Mouse (Mus musculus): ENCODE results near the gene B2m. TPM values are rescaled to one million over a fixed set of nuclear protein-coding genes. Genes with fewer than 3 reads are reported as not detected.

Gene B2m
- polyA plus RNA-seq, 1 experiment from 2014 or later: 475 TPM

- Histone ChIP-seq H3K4me1 (replicated peaks; ENCODE audit: control insufficient read depth, insufficient read depth) (no peaks in the 10 kb centered on the region), H3K9me3 (ENCODE audit: control insufficient read depth, low read length) (no peaks in the 10 kb centered on the region), H3K36me3 (ENCODE audit: control insufficient read depth, insufficient read depth, low read length) (no peaks in the 10 kb centered on the region), H3K27ac (replicated peaks) (no peak overlapping the region), H3K4me3 (ENCODE audit: low read depth, low read length) (no peak overlapping the region), H3K9ac (ENCODE audit: low read length) (no peak overlapping the region), H3K27me3 (ENCODE audit: control insufficient read depth, insufficient read depth, low read length) (no peaks in the 10 kb centered on the region), H3K4me2 (replicated peaks; ENCODE audit: low read depth) (no peak overlapping the region)
- DNase-seq (ENCODE audit: low spot score) (no peak), ATAC-seq (ENCODE audit: low FRiP score, low TSS enrichment) (no peak)
- no peak for TF ChIP-seq EP300 (optimal IDR thresholded peaks at IDR 0.05)
- no peak for TF ChIP-seq CTCF (IDR thresholded peaks at IDR 0.05; ENCODE audit: low read depth)
- 85% methylated on average over 2 of the region's 2 CpGs for WGBS
Measured at GRCm38 (mm10) chr2:122132618-122133017, 14.9 kb upstream of the B2m start.

DNA sequence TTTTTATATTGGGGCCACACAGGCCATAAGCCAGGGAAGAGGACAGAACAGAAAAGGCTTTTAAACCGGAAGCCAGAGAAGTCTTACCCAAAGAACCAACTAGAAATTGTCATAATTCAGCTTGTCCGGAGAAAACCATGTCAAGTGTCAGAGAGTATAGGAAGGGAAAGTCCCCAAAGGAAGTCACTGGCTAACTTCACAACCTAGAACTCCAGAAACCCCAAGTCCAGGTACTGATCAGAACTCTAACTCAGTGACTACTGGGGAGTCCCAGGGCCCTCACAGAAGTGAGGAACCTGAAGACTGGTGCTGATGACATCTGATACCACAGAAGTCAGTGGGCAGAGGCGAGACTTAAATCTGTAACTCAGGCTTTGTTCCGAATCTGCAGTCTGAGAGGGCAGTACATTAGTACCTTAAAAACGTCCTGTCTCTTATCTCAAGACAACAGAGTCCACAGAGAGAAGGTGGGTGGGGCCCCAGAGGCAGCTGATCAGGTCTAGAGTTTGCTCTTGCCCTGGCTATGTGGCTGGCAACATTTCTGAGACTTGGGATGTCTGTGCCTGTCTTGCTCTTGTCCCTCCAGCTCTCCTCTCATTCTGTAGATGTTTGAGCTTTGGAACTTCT is 9.5 kb upstream of the B2m start:
- H3K4me2 ChIP-seq (replicated peaks; ENCODE audit: low read depth): no peak overlapping the region
- H3K9me3 ChIP-seq (ENCODE audit: control insufficient read depth, low read length): no peaks in the 10 kb centered on the region
- ATAC-seq (ENCODE audit: low FRiP score, low TSS enrichment) (peak; percentile 79; the same call in 1 of the 2 replicates), DNase-seq (ENCODE audit: low spot score) (peak; percentile 67)
- 52% methylated on average over 5 of the region's 5 CpGs for WGBS
- H3K27ac ChIP-seq (replicated peaks): no peak overlapping the region
- H3K27me3 ChIP-seq (ENCODE audit: control insufficient read depth, insufficient read depth, low read length): no peaks in the 10 kb centered on the region
- H3K4me3 ChIP-seq (ENCODE audit: low read depth, low read length): no peak overlapping the region
- no peaks in the 10 kb centered on the region for H3K36me3 ChIP-seq (ENCODE audit: control insufficient read depth, insufficient read depth, low read length)
- TF ChIP-seq EP300 (optimal IDR thresholded peaks at IDR 0.05) (no peak), CTCF (IDR thresholded peaks at IDR 0.05; ENCODE audit: low read depth) (no peak)
- no peak overlapping the region for H3K9ac ChIP-seq (ENCODE audit: low read length)
- no peaks in the 10 kb centered on the region for H3K4me1 ChIP-seq (replicated peaks; ENCODE audit: control insufficient read depth, insufficient read depth)

- 54% methylated on average over 2 of the region's 2 CpGs for WGBS
- TF ChIP-seq CTCF (IDR thresholded peaks at IDR 0.05; ENCODE audit: low read depth): no peak
- no peak for TF ChIP-seq EP300 (optimal IDR thresholded peaks at IDR 0.05)
- no peak for ATAC-seq (ENCODE audit: low FRiP score, low TSS enrichment)
- Histone ChIP-seq H3K36me3 (ENCODE audit: control insufficient read depth, insufficient read depth, low read length) (no peaks in the 10 kb centered on the region), H3K9ac (ENCODE audit: low read length) (no peak overlapping the region), H3K4me2 (replicated peaks; ENCODE audit: low read depth) (no peak overlapping the region), H3K4me3 (ENCODE audit: low read depth, low read length) (no peak overlapping the region), H3K27ac (replicated peaks) (no peak overlapping the region), H3K27me3 (ENCODE audit: control insufficient read depth, insufficient read depth, low read length) (no peaks in the 10 kb centered on the region), H3K4me1 (replicated peaks; ENCODE audit: control insufficient read depth, insufficient read depth) (no peaks in the 10 kb centered on the region), H3K9me3 (ENCODE audit: control insufficient read depth, low read length) (no peaks in the 10 kb centered on the region)
- DNase-seq (ENCODE audit: low spot score): no peak
Measured at GRCm38 (mm10) chr2:122140815-122141214, 6.7 kb upstream of the B2m start.

GRCm38 (mm10) chr2:122141332-122141967 is 6.0 kb upstream of the B2m start:
- H3K9me3 ChIP-seq (ENCODE audit: control insufficient read depth, low read length): no peaks in the 10 kb centered on the region
- DNase-seq (ENCODE audit: low spot score) (peak; percentile 29), ATAC-seq (ENCODE audit: low FRiP score, low TSS enrichment) (peak; percentile 64)
- WGBS: 64% methylated on average over 5 of the region's 5 CpGs
- no peak overlapping the region for H3K27ac ChIP-seq (replicated peaks)
- TF ChIP-seq CTCF (IDR thresholded peaks at IDR 0.05; ENCODE audit: low read depth) (peak; percentile 45), EP300 (optimal IDR thresholded peaks at IDR 0.05) (no peak)
- H3K27me3 ChIP-seq (ENCODE audit: control insufficient read depth, insufficient read depth, low read length): no peaks in the 10 kb centered on the region
- H3K36me3 ChIP-seq (ENCODE audit: control insufficient read depth, insufficient read depth, low read length): no peaks in the 10 kb centered on the region
- no peak overlapping the region for H3K4me2 ChIP-seq (replicated peaks; ENCODE audit: low read depth)
- H3K4me1 ChIP-seq (replicated peaks; ENCODE audit: control insufficient read depth, insufficient read depth): no peaks in the 10 kb centered on the region
- H3K4me3 ChIP-seq (ENCODE audit: low read depth, low read length): no peak overlapping the region
- no peak overlapping the region for H3K9ac ChIP-seq (ENCODE audit: low read length)

DNA sequence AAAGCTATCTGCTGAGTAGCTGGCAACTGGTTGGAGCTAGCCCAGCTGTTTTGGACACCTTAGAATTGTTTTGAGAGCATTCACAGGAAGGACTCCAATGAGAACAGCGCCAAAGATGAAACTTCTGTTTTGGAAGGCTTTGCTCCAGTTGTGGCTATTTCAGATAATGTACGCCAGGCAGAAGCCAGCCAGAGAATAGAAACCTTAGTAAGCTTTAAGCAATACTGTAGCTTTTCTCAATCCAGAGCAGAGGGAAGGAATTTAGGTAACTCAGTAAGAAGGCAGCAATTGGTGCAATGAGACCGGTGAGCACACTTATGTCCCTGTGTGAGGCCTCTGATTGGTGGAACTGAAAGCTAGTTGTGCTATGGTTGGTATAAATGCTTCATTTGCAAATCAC is 4.4 kb upstream of the B2m start:
- no peak overlapping the region for H3K4me2 ChIP-seq (replicated peaks; ENCODE audit: low read depth)
- DNase-seq (ENCODE audit: low spot score) (no peak), ATAC-seq (ENCODE audit: low FRiP score, low TSS enrichment) (no peak)
- H3K9ac ChIP-seq (ENCODE audit: low read length): no peak overlapping the region
- no peak overlapping the region for H3K4me3 ChIP-seq (ENCODE audit: low read depth, low read length)
- 90% methylated on average over 3 of the region's 3 CpGs for WGBS
- no peak overlapping the region for H3K27ac ChIP-seq (replicated peaks)
- H3K4me1 ChIP-seq (replicated peaks; ENCODE audit: control insufficient read depth, insufficient read depth): no peaks in the 10 kb centered on the region
- no peaks in the 10 kb centered on the region for H3K27me3 ChIP-seq (ENCODE audit: control insufficient read depth, insufficient read depth, low read length)
- TF ChIP-seq CTCF (IDR thresholded peaks at IDR 0.05; ENCODE audit: low read depth): no peak
- TF ChIP-seq EP300 (optimal IDR thresholded peaks at IDR 0.05): no peak
- no peaks in the 10 kb centered on the region for H3K9me3 ChIP-seq (ENCODE audit: control insufficient read depth, low read length)
- no peaks in the 10 kb centered on the region for H3K36me3 ChIP-seq (ENCODE audit: control insufficient read depth, insufficient read depth, low read length)

- no peaks in the 10 kb centered on the region for H3K36me3 ChIP-seq (ENCODE audit: control insufficient read depth, insufficient read depth, low read length)
- H3K9ac ChIP-seq (ENCODE audit: low read length): no peak overlapping the region
- no peak overlapping the region for H3K4me3 ChIP-seq (ENCODE audit: low read depth, low read length)
- ATAC-seq (ENCODE audit: low FRiP score, low TSS enrichment) (no peak), DNase-seq (ENCODE audit: low spot score) (no peak)
- 64% methylated on average over 4 of the region's 4 CpGs for WGBS
- no peak overlapping the region for H3K27ac ChIP-seq (replicated peaks)
- no peaks in the 10 kb centered on the region for H3K27me3 ChIP-seq (ENCODE audit: control insufficient read depth, insufficient read depth, low read length)
- H3K4me1 ChIP-seq (replicated peaks; ENCODE audit: control insufficient read depth, insufficient read depth): no peaks in the 10 kb centered on the region
- no peaks in the 10 kb centered on the region for H3K9me3 ChIP-seq (ENCODE audit: control insufficient read depth, low read length)
- TF ChIP-seq EP300 (optimal IDR thresholded peaks at IDR 0.05): no peak
- no peak for TF ChIP-seq CTCF (IDR thresholded peaks at IDR 0.05; ENCODE audit: low read depth)
- H3K4me2 ChIP-seq (replicated peaks; ENCODE audit: low read depth): no peak overlapping the region
Measured at GRCm38 (mm10) chr2:122145756-122146155, 1.7 kb upstream of the B2m start.
